Mouse (Mus musculus): ENCODE data around the gene Clec2d. TPM values are rescaled to one million over a fixed set of nuclear protein-coding genes. Genes with fewer than 3 reads are reported as not detected.

Clec2d gene
- polyA plus RNA-seq, 2 experiments from 2014 or later = 22.9 to 25.2 TPM

GRCm38 (mm10) chr6:129228935-129229773 lies 48.7 kb downstream of the Clec2d start:
- ATAC-seq = peak; percentile 22

GRCm38 (mm10) chr6:129229774-129230578 lies 49.6 kb downstream of the Clec2d start:
- no peak for ATAC-seq

- no peak for ATAC-seq
Measured at GRCm38 (mm10) chr6:129232005-129232841, 51.8 kb downstream of the Clec2d start.

GRCm38 (mm10) chr6:129232842-129233205 lies 52.4 kb downstream of the Clec2d start:
- peak; percentile 64 for ATAC-seq

- no peak for ATAC-seq
Measured at GRCm38 (mm10) chr6:129233366-129233954, 53.0 kb downstream of the Clec2d start.

- ATAC-seq = no peak
Measured at GRCm38 (mm10) chr6:129233955-129234369, 53.5 kb downstream of the Clec2d start.

GRCm38 (mm10) chr6:129234456-129235360 lies 54.3 kb downstream of the Clec2d start:
- peak; percentile 9 for ATAC-seq

GRCm38 (mm10) chr6:129235855-129236461 lies 55.5 kb downstream of the Clec2d start:
- no peak for ATAC-seq

Other genes starting within 250 kb of the Clec2d start
- 1 to 10 TPM in 1 of 2 experiments, not detected in 1; 3.7 TPM for gene Clec2g, start 246.2 kb upstream of the Clec2d start, polyA plus RNA-seq (2017; shearing (Covaris generic))
- gene Klrb1f, start 134.7 kb upstream of the Clec2d start, polyA plus RNA-seq (2017; shearing (Covaris generic)) = 1 to 10 TPM; 4.8 to 5.5 TPM
- not detected for gene Clec2e, start 79.7 kb upstream of the Clec2d start, polyA plus RNA-seq (2017; shearing (Covaris generic))
- 100 to 1,000 TPM; 233 to 245 TPM for gene Cd69, start 94.8 kb downstream of the Clec2d start, polyA plus RNA-seq (2017; shearing (Covaris generic))
- gene 4922502D21Rik, start 151.2 kb downstream of the Clec2d start, polyA plus RNA-seq (2017; shearing (Covaris generic)) = not detected
- gene Clec12a, start 162.1 kb downstream of the Clec2d start, polyA plus RNA-seq (2017; shearing (Covaris generic)) = under 1 TPM; 0.44 to 0.61 TPM
- not detected for gene Clec12b, start 205.3 kb downstream of the Clec2d start, polyA plus RNA-seq (2017; shearing (Covaris generic))
- under 1 TPM in 1 of 2 experiments, not detected in 1; 0.71 TPM for gene Clec1b, start 216.7 kb downstream of the Clec2d start, polyA plus RNA-seq (2017; shearing (Covaris generic))
- not detected for gene Clec9a, start 228.2 kb downstream of the Clec2d start, polyA plus RNA-seq (2017; shearing (Covaris generic))

Data from activated CD4-positive, CD25-positive, alpha-beta regulatory T cell, adult 4 months (primary cell).